Mouse (Mus musculus): ENCODE measurements around the gene Tceal8.
"Not testable (repeated sequence)": the region's sequence is repeated elsewhere in the genome, so short reads cannot be mapped to it uniquely, and the experiment has no call there.

DNA sequence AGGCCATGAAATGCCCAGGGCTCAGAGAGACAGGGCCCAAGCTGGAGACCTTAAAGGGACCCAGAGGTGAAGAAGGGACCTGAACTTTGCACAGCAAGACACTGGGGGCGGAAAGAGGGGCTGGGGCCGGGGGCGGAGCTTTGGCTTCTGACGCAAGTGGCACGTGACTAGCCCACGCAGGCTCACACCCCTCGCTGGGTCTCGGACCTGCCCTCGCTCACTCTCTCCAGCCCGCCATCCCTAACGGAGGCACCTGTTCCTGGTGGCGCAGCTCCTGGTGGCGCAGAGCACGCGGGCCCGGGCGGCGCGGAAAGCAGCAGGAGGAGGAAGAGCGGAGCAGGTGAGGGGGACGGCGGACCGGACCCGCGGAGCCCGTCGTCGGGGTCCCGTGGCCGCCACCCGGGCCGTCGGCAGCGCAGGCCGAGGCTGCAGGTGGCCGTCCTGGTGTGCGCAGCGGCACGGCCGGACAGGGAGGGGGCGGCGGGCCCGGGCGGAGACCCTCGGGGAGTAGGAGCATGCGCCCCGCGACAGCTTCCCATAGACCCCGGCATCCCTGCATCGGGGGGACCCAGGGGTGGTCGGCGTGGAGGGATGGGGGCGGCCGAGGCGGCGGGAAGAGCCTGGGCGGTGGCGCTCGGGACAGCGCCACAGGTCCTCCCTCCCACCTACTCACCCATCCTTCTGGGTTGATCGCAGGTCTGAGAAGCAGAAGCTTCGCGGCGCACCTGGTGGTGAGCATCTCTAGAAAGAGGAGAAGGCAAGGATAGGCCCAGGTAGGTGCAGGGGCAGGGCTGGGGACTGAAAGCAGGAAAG, 33.1 kb downstream of the Tceal8 start, which contains the start of gene Bex4:
- TF ChIP-seq POLR2A (IDR thresholded peaks at IDR 0.05; ENCODE audit: low read depth, low read length); CTCF (IDR thresholded peaks at IDR 0.05; ENCODE audit: extremely low read depth, insufficient read length, insufficient replicate concordance, low read depth, low read length): not testable (repeated sequence)
